Mouse (Mus musculus) embryonic fibroblast, embryonic 13.5 days (primary cell): ENCODE data around the gene Pigc. TPM values are rescaled to one million over a fixed set of nuclear protein-coding genes. Genes with fewer than 3 reads are reported as not detected.

Source experiments
- H3K27ac ChIP-seq: 2 replicates; pipeline ENCODE4 v1.5.1; 2012; ENCODE audit warnings: low read length, control low read depth, inconsistent platforms; ENCODE audit not compliant: insufficient read depth
- H3K4me1 ChIP-seq: 2 replicates; pipeline ENCODE4 v1.6.1; 2011; ENCODE audit warnings: low read length; ENCODE audit not compliant: control insufficient read depth, insufficient read depth
- H3K4me3 ChIP-seq: 2 replicates; pipeline ENCODE4 v1.5.1; 2011; ENCODE audit warnings: mild to moderate bottlenecking, control low read depth, low read length; ENCODE audit not compliant: insufficient read depth
- CTCF ChIP-seq: IDR thresholded peaks from 2 replicates; pipeline ENCODE4 v1.5.1; 2011; ENCODE audit warnings: mild to moderate bottlenecking, control low read depth, low read length, moderate library complexity, borderline replicate concordance; ENCODE audit not compliant: insufficient read depth
- POLR2A ChIP-seq: IDR thresholded peaks from 2 replicates; pipeline ENCODE4 v1.6.1; 2011; ENCODE audit warnings: low read depth, mild to moderate bottlenecking, control low read depth, low read length, moderate library complexity
- polyA plus RNA-seq: library from polyadenylated mRNA; stranded (reverse); fragments of >200 nt; gene quantifications from 2 replicates; pipeline ENCODE4 v1.2.4, GENCODE M21; 2011; ENCODE audit warnings: low read depth; ENCODE audit not compliant: missing spikeins, insufficient read length

The Pigc gene
- polyA plus RNA-seq, 1 experiment, result 38.6 TPM

GRCm38 (mm10) chr1:161932286-161932685, 36.7 kb upstream of the Pigc start:
- Histone ChIP-seq H3K4me3 (no peak overlapping the region), H3K27ac (no peak overlapping the region), H3K4me1 (no peaks in the 10 kb centered on the region)
- TF ChIP-seq CTCF (no peak), POLR2A (no peak)

GRCm38 (mm10) chr1:161942082-161942481, 26.9 kb upstream of the Pigc start:
- no peak overlapping the region for H3K27ac ChIP-seq
- TF ChIP-seq POLR2A (no peak), CTCF (no peak)
- no peaks in the 10 kb centered on the region for H3K4me1 ChIP-seq
- H3K4me3 ChIP-seq, result no peak overlapping the region

GRCm38 (mm10) chr1:161951009-161951779, 17.8 kb upstream of the Pigc start:
- no peak for TF ChIP-seq POLR2A
- Histone ChIP-seq H3K4me1 (no peaks in the 10 kb centered on the region), H3K4me3 (no peak overlapping the region), H3K27ac (no peak overlapping the region)

- TF ChIP-seq POLR2A (no peak), CTCF (no peak)
- no peak overlapping the region for H3K4me3 ChIP-seq
- no peak overlapping the region for H3K27ac ChIP-seq
- H3K4me1 ChIP-seq, result no peaks in the 10 kb centered on the region
Measured at GRCm38 (mm10) chr1:161952599-161952998, 16.4 kb upstream of the Pigc start.

GRCm38 (mm10) chr1:161955846-161956245, 13.1 kb upstream of the Pigc start:
- H3K4me3 ChIP-seq, result no peak overlapping the region
- no peak overlapping the region for H3K27ac ChIP-seq
- no peaks in the 10 kb centered on the region for H3K4me1 ChIP-seq
- TF ChIP-seq POLR2A, result no peak
- no peak for TF ChIP-seq CTCF

- no peaks in the 10 kb centered on the region for H3K4me1 ChIP-seq
- no peak overlapping the region for H3K4me3 ChIP-seq
- no peak overlapping the region for H3K27ac ChIP-seq
- TF ChIP-seq POLR2A (no peak), CTCF (no peak)
Measured at GRCm38 (mm10) chr1:161957964-161958950, 10.7 kb upstream of the Pigc start.

- TF ChIP-seq POLR2A (no peak), CTCF (peak; percentile 14; the same call in 1 of the 2 replicates)
- Histone ChIP-seq H3K4me3 (no peak overlapping the region), H3K27ac (no peak overlapping the region), H3K4me1 (no peaks in the 10 kb centered on the region)
Measured at GRCm38 (mm10) chr1:161962465-161963377, 6.3 kb upstream of the Pigc start.

GRCm38 (mm10) chr1:161967936-161968335, 1.1 kb upstream of the Pigc start:
- Histone ChIP-seq H3K27ac (no peak overlapping the region), H3K4me1 (peaks cover 4% of the 10 kb centered on the region; the same call in 1 of the 2 replicates), H3K4me3 (no peak overlapping the region)
- TF ChIP-seq CTCF (no peak), POLR2A (no peak)

GRCm38 (mm10) chr1:161970874-161971273, 1.9 kb downstream of the Pigc start:
- peaks cover 4% of the 10 kb centered on the region; the same call in 1 of the 2 replicates for H3K4me1 ChIP-seq
- H3K4me3 ChIP-seq, result no peak overlapping the region
- no peak overlapping the region for H3K27ac ChIP-seq
- no peak for TF ChIP-seq CTCF
- no peak for TF ChIP-seq POLR2A
